Mouse (Mus musculus) stomach, adult 2 months (tissue): ENCODE measurements around the gene Slc25a36. TPM values are rescaled to one million over a fixed set of nuclear protein-coding genes. Genes with fewer than 3 reads are reported as not detected.

Source experiments
- polyA plus RNA-seq: library from polyadenylated mRNA; depleted of rRNA; stranded (reverse); fragments of >200 nt; gene quantifications from 2 replicates; pipeline ENCODE4 v1.2.3, GENCODE M21; 2012; rRNA removed

The Slc25a36 gene
- 2.0 and 2.5 TPM in 2 replicates for polyA plus RNA-seq

DNA sequence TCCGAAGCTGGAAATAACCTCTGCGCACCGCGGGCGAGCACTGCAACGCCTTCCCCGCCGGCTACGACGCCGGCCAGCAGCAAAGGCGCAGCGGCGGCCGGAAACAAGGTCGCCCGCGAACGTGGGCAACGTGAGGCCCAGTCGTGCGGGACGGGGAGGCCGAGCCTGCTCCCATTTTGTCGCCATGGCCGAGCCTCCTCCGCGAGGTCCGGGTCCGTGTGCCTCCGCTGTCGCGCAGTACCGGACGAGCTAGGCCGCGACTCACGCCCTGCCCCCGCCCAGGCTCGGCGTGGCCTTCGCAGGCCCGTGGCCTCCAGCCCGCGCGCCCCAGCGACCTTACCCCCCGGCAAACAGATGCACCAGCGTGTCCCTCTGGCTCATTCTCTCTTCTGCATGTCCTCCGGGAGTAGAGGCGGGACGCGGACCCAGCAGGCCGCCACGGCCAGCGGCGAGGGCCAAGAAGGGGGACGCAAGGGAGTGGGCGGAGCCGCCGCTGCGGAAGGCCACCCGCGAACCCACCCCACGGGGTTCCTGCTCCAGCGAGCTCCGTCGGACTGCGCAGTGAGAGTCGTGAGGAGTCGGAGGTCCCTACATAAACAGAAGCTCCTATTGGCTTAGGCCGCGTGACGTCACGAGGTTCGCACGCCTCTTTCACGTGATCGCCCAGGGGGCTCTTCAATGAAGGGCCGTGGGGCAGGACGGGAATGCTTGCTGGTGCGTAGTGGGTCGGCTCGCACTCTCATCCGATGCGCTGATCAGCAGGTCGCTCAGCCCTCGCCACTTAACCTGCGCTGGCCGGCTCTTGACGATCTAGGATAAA is at the start of gene Slc25a36:
TSS of gene Slc25a36 (minus strand) at position 587 of the 820 bp plus-strand sequence.

Other genes starting within 250 kb of the Slc25a36 start
- gene Pxylp1, start 218.5 kb downstream of the Slc25a36 start, polyA plus RNA-seq: 6.7 and 8.8 TPM in 2 replicates
- 0.41 and 0.91 TPM in 2 replicates for gene Spsb4, start 92.3 kb downstream of the Slc25a36 start, polyA plus RNA-seq